Mouse (Mus musculus): ENCODE measurements at regions not wholly inside any gene's neighbourhood (a gene's known extent, or its start where the extent isn't known, plus 50 kb on each side); places are given as distances from the start of the nearest gene placed in this dataset. TPM values are rescaled to one million over a fixed set of nuclear protein-coding genes. Genes with fewer than 3 reads are reported as not detected.

- no peak overlapping the region for H3K4me3 ChIP-seq
- no peak overlapping the region for H3K9ac ChIP-seq
- H3K27me3 ChIP-seq, result no peaks in the 10 kb centered on the region
- H3K9me3 ChIP-seq, result no peaks in the 10 kb centered on the region
- no peak overlapping the region for H3K4me2 ChIP-seq (replicated peaks)
- no peaks in the 10 kb centered on the region for H3K36me3 ChIP-seq
- H3K4me1 ChIP-seq, result no peaks in the 10 kb centered on the region
- no peak overlapping the region for H3K27ac ChIP-seq
- WGBS, result 85% methylated on average over 2 of the region's 2 CpGs
- ATAC-seq (ENCODE audit: insufficient number of reproducible peaks, insufficient read depth, low FRiP score, low TSS enrichment), result no peak
Measured at GRCm38 (mm10) chrX:12825262-12825661, 63.4 kb upstream of the Med14 start.

- WGBS, result 85% methylated on average over 5 of the region's 5 CpGs
- no peak overlapping the region for H3K4me3 ChIP-seq
- no peak overlapping the region for H3K9ac ChIP-seq
- H3K4me2 ChIP-seq (replicated peaks), result no peak overlapping the region
- H3K9me3 ChIP-seq, result no peaks in the 10 kb centered on the region
- no peaks in the 10 kb centered on the region for H3K4me1 ChIP-seq
- no peak for ATAC-seq (ENCODE audit: insufficient number of reproducible peaks, insufficient read depth, low FRiP score, low TSS enrichment)
- no peak overlapping the region for H3K27ac ChIP-seq
- no peaks in the 10 kb centered on the region for H3K36me3 ChIP-seq
- H3K27me3 ChIP-seq, result no peaks in the 10 kb centered on the region
Measured at GRCm38 (mm10) chrX:12824497-12824896, 62.6 kb upstream of the Med14 start.

GRCm38 (mm10) chrX:12822777-12823176 is 60.9 kb upstream of the Med14 start:
- H3K27me3 ChIP-seq, result no peaks in the 10 kb centered on the region
- no peak overlapping the region for H3K4me3 ChIP-seq
- 65% methylated on average over 10 of the region's 10 CpGs for WGBS
- H3K4me2 ChIP-seq (replicated peaks), result no peak overlapping the region
- no peaks in the 10 kb centered on the region for H3K4me1 ChIP-seq
- H3K9me3 ChIP-seq, result no peaks in the 10 kb centered on the region
- no peak overlapping the region for H3K9ac ChIP-seq
- no peak overlapping the region for H3K27ac ChIP-seq
- ATAC-seq (ENCODE audit: insufficient number of reproducible peaks, insufficient read depth, low FRiP score, low TSS enrichment), result no peak
- H3K36me3 ChIP-seq, result no peaks in the 10 kb centered on the region

GRCm38 (mm10) chrX:12813083-12813660 is 51.3 kb upstream of the Med14 start:
- Histone ChIP-seq H3K27ac (no peak overlapping the region), H3K4me3 (no peak overlapping the region), H3K4me2 (replicated peaks) (no peak overlapping the region), H3K9ac (no peak overlapping the region), H3K4me1 (no peaks in the 10 kb centered on the region), H3K9me3 (no peaks in the 10 kb centered on the region), H3K27me3 (no peaks in the 10 kb centered on the region), H3K36me3 (no peaks in the 10 kb centered on the region)
- no peak for ATAC-seq (ENCODE audit: insufficient number of reproducible peaks, insufficient read depth, low FRiP score, low TSS enrichment)
- WGBS, result 75% methylated on average over 6 of the region's 6 CpGs

Small RNA genes in the stretch of these regions (microRNA-seq; reads per million reads assigned to microRNA genes)
- not detected for gene Gm25063

Measured in embryonic facial prominence, embryonic 12.5 days (tissue).